Mouse (Mus musculus) brain, embryonic 14.5 days (tissue): ENCODE results near the gene Rbp7.

ENCODE experiments used
- CTCF ChIP-seq: fragments of 200-500 bp; IDR thresholded peaks from 2 replicates; pipeline ENCODE4 v1.5.1; 2012; ENCODE audit warnings: inconsistent platforms, mild to moderate bottlenecking, moderate library complexity, borderline replicate concordance; ENCODE audit not compliant: insufficient read depth, insufficient read length; ENCODE audit errors: extremely low read depth
- POLR2A ChIP-seq: fragments of 200-500 bp; IDR thresholded peaks from 2 replicates; pipeline ENCODE4 v1.6.1; 2012; ENCODE audit warnings: mild to moderate bottlenecking, inconsistent platforms, borderline replicate concordance; ENCODE audit not compliant: poor library complexity, insufficient read depth, insufficient read length, severe bottlenecking; ENCODE audit errors: extremely low read depth

DNA sequence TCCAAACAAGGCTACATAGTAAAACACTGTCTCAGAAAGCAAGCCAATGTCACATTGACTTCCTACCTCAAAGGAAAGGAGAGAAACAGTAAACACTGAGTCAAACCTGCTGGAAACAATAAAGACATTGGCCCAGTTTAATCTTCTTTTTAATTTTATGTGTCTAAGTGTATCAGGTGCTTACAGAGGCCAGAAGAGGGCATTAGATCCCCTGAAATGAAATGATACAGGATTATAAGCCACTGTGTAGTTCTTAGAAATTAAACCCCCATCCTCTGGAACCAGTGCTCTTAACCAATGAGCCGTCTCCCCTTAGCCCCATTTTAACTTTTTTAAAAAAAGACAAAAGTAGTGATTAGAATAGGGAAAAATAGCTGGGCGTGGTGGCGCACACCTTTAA lies 40.5 kb downstream of the Rbp7 start:
- TF ChIP-seq POLR2A (no peak), CTCF (no peak)
